Mouse (Mus musculus): ENCODE measurements around the gene Pttg1ip. TPM values are rescaled to one million over a fixed set of nuclear protein-coding genes. Genes with fewer than 3 reads are reported as not detected.

Pttg1ip gene
- polyA plus RNA-seq, 1 experiment: 96.1 TPM

DNA sequence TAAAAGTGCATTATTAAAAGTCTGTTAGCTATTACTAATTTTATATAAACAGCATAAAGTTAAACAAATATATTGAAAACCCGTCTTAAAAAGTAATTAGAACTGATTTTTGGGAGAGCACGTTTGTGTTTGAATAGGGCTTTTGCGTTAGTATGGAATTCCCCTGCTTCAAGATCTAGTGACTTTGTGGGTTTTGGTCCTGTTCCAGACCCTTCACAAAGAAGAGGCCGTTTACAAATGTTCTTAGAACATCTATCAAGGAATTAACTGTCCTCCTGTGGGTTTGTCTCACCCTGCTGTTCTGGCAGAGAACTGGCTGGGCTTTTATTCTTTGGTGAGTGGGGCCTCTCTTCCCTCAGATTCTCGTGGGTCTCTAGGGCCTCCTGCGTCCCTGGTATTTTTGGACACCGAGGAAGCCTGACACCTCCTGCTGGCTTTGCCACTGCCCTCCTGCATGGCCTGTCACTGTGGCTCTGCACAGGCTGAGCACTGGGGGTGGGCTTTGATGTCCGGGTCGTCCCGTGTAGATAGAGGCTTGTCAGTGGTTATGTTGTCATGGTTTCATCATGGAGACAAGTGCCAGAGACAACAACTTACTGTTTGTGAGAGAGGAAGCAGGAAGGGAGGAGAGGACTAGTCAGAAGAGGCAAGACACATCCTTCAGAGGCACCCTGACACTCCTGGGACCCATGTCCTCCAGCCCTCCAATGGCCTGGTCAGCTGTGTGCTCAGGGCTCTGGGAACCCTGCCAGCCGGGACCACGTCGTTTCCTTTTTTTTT, 53.1 kb downstream of the Pttg1ip start:
- Histone ChIP-seq H3ac (ENCODE audit: control insufficient read depth, insufficient read length, low read depth) (no peak overlapping the region), H3K27me3 (ENCODE audit: control insufficient read depth, insufficient read depth, insufficient read length) (no peaks in the 10 kb centered on the region), H3K4me3 (ENCODE audit: insufficient read depth, poor library complexity, severe bottlenecking) (no peak overlapping the region), H3K79me2 (ENCODE audit: control insufficient read depth, insufficient read depth) (peaks cover 76% of the 10 kb centered on the region), H3K79me3 (ENCODE audit: low read depth) (peaks cover 30% of the 10 kb centered on the region), H3K36me3 (ENCODE audit: control insufficient read depth, insufficient read depth) (peaks cover 83% of the 10 kb centered on the region)
- TF ChIP-seq MAX (IDR thresholded peaks at IDR 0.05) (no peak), USF1 (IDR thresholded peaks at IDR 0.05; ENCODE audit: low read depth) (no peak), MYOD1 (IDR thresholded peaks at IDR 0.05; ENCODE audit: control insufficient read depth, insufficient read length, low read depth) (no peak), MYOG (IDR thresholded peaks at IDR 0.05; ENCODE audit: control insufficient read depth, extremely low read depth, insufficient read length) (no peak), FOSL1 (IDR thresholded peaks at IDR 0.05; ENCODE audit: insufficient read depth, low read length, poor library complexity, severe bottlenecking) (no peak), CTCF (IDR thresholded peaks at IDR 0.05; ENCODE audit: control insufficient read depth, insufficient read depth, insufficient read length) (no peak), CEBPB (IDR thresholded peaks at IDR 0.05; ENCODE audit: low read depth) (no peak)

DNA sequence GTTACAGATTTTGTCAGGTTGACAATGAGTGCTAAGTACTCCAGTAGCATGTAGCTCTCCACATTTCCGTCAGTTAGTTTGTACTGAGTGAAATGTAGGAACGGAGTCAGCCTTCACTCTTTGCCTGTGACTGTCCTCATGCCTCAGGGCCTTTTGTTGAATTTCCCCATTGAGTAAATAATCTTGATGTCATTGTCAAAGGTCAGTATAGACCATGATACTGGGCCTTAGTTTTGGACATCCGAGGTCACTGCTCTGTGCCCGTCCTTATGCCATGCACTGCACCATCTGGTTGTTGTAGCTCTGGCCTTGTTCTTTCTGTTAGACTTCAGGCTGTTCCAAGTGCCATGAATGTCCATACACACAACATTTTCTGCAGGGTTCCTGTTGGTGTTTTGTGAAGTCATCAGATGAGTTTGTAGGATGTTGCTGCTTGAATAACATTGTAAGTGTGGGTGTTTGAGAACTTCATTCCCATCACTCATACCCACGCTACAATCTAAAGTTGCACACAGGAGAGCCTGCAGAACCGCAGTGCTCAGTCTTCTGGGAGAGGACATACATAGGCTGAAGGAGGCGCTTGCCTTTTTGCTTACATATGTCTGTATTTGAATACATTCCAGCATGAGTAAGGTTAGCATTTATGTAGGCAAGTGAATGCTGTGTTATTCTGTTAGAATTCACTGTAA, 54.9 kb downstream of the Pttg1ip start:
- H3K79me2 ChIP-seq (ENCODE audit: control insufficient read depth, insufficient read depth): peaks cover 71% of the 10 kb centered on the region
- H3K79me3 ChIP-seq (ENCODE audit: low read depth): peaks cover 28% of the 10 kb centered on the region
- H3K36me3 ChIP-seq (ENCODE audit: control insufficient read depth, insufficient read depth): peaks cover 87% of the 10 kb centered on the region
- TF ChIP-seq FOSL1 (IDR thresholded peaks at IDR 0.05; ENCODE audit: insufficient read depth, low read length, poor library complexity, severe bottlenecking) (no peak), MAX (IDR thresholded peaks at IDR 0.05) (no peak), CTCF (IDR thresholded peaks at IDR 0.05; ENCODE audit: control insufficient read depth, insufficient read depth, insufficient read length) (no peak)
- H3K4me3 ChIP-seq (ENCODE audit: insufficient read depth, poor library complexity, severe bottlenecking): no peak overlapping the region
- no peak overlapping the region for H3ac ChIP-seq (ENCODE audit: control insufficient read depth, insufficient read length, low read depth)
- no peaks in the 10 kb centered on the region for H3K27me3 ChIP-seq (ENCODE audit: control insufficient read depth, insufficient read depth, insufficient read length)

DNA sequence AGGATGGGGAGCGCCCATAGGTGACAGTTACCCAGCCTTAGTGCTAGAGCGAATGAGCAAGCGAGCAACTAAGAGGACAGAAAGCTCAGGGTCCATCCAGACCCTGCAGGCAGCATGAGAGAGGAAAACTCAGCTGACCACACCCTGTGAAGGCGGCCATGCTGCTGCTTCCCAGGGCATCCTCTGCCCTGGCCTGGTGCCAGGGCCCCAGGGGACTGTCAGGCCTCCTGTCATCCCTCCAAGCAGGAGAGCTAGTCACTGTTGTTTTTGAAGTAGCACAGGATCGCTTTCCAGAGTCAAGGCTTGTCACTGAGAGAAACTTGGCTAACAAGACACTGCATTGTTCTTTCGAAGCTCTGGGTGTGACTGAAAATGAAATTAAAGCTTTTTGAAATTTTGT, 57.4 kb downstream of the Pttg1ip start:
- H3K4me3 ChIP-seq (ENCODE audit: insufficient read depth, poor library complexity, severe bottlenecking): no peak overlapping the region
- peak overlapping the region; percentile 24 for H3ac ChIP-seq (ENCODE audit: control insufficient read depth, insufficient read length, low read depth)
- peaks cover 93% of the 10 kb centered on the region for H3K36me3 ChIP-seq (ENCODE audit: control insufficient read depth, insufficient read depth)
- peaks cover 61% of the 10 kb centered on the region for H3K79me2 ChIP-seq (ENCODE audit: control insufficient read depth, insufficient read depth)
- TF ChIP-seq MYOG (IDR thresholded peaks at IDR 0.05; ENCODE audit: control insufficient read depth, extremely low read depth, insufficient read length): no peak
- TF ChIP-seq MYOD1 (IDR thresholded peaks at IDR 0.05; ENCODE audit: control insufficient read depth, insufficient read length, low read depth): no peak
- no peak for TF ChIP-seq USF1 (IDR thresholded peaks at IDR 0.05; ENCODE audit: low read depth)
- no peak for TF ChIP-seq CEBPB (IDR thresholded peaks at IDR 0.05; ENCODE audit: low read depth)
- TF ChIP-seq FOSL1 (IDR thresholded peaks at IDR 0.05; ENCODE audit: insufficient read depth, low read length, poor library complexity, severe bottlenecking): no peak
- TF ChIP-seq MAX (IDR thresholded peaks at IDR 0.05): no peak
- H3K79me3 ChIP-seq (ENCODE audit: low read depth): peaks cover 26% of the 10 kb centered on the region
- no peaks in the 10 kb centered on the region for H3K27me3 ChIP-seq (ENCODE audit: control insufficient read depth, insufficient read depth, insufficient read length)

DNA sequence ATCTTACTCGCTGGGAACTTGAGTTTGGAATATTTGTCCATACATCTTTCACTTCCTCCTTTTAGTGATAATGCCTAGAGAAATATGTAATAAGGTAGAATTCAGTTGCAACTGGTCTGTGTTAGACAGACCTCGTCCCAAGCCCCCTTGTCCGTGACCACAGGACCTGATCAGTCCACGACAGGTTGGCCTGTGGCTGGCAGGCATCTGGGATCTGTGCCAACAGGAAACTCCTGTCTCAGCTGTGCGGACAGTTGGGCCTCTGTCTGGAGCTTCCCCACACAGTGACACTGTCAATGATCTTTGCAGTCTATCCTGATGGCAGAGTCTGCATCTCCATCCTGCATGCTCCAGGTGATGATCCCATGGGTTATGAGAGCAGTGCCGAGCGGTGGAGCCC, 61.6 kb downstream of the Pttg1ip start:
- peaks cover 78% of the 10 kb centered on the region for H3K36me3 ChIP-seq (ENCODE audit: control insufficient read depth, insufficient read depth)

DNA sequence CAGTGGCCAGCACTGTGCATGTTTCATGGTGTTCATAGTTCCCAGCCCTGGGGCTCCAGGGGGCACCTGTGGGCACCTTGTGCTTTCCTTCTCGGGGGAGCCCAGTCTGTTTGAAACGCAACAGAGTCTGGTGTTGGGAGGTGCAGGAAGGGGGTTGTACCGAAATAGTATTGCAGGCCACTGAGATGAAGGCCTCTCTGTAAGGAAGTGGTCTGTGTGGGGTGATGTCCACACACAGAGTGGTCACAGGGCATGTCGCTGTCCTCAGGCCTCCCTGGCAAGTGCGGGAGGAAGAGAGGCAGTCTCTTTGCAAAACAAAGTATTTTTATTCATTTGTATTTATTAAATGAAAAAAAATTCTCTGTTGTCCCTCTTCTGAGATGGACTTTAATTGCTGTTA, 64.1 kb downstream of the Pttg1ip start:
- Histone ChIP-seq H3K27me3 (ENCODE audit: control insufficient read depth, insufficient read depth, insufficient read length) (no peaks in the 10 kb centered on the region), H3K79me3 (ENCODE audit: low read depth) (no peaks in the 10 kb centered on the region), H3K4me3 (ENCODE audit: insufficient read depth, poor library complexity, severe bottlenecking) (no peak overlapping the region), H3K36me3 (ENCODE audit: control insufficient read depth, insufficient read depth) (peaks cover 56% of the 10 kb centered on the region), H3ac (ENCODE audit: control insufficient read depth, insufficient read length, low read depth) (no peak overlapping the region), H3K79me2 (ENCODE audit: control insufficient read depth, insufficient read depth) (peaks cover 3% of the 10 kb centered on the region)
- no peak for TF ChIP-seq FOSL1 (IDR thresholded peaks at IDR 0.05; ENCODE audit: insufficient read depth, low read length, poor library complexity, severe bottlenecking)
- TF ChIP-seq CEBPB (IDR thresholded peaks at IDR 0.05; ENCODE audit: low read depth): no peak
- TF ChIP-seq MYOG (IDR thresholded peaks at IDR 0.05; ENCODE audit: control insufficient read depth, extremely low read depth, insufficient read length): no peak
- TF ChIP-seq USF1 (IDR thresholded peaks at IDR 0.05; ENCODE audit: low read depth): no peak
- no peak for TF ChIP-seq CTCF (IDR thresholded peaks at IDR 0.05; ENCODE audit: control insufficient read depth, insufficient read depth, insufficient read length)
- TF ChIP-seq MAX (IDR thresholded peaks at IDR 0.05): no peak
- no peak for TF ChIP-seq MYOD1 (IDR thresholded peaks at IDR 0.05; ENCODE audit: control insufficient read depth, insufficient read length, low read depth)

More for the DNA sequence above, 61.6 kb downstream of the Pttg1ip start:
- TF ChIP-seq CTCF (IDR thresholded peaks at IDR 0.05; ENCODE audit: control insufficient read depth, insufficient read depth, insufficient read length) (no peak), USF1 (IDR thresholded peaks at IDR 0.05; ENCODE audit: low read depth) (no peak), CEBPB (IDR thresholded peaks at IDR 0.05; ENCODE audit: low read depth) (no peak), MYOD1 (IDR thresholded peaks at IDR 0.05; ENCODE audit: control insufficient read depth, insufficient read length, low read depth) (no peak), MYOG (IDR thresholded peaks at IDR 0.05; ENCODE audit: control insufficient read depth, extremely low read depth, insufficient read length) (no peak), FOSL1 (IDR thresholded peaks at IDR 0.05; ENCODE audit: insufficient read depth, low read length, poor library complexity, severe bottlenecking) (no peak), MAX (IDR thresholded peaks at IDR 0.05) (no peak)
- Histone ChIP-seq H3K4me3 (ENCODE audit: insufficient read depth, poor library complexity, severe bottlenecking) (no peak overlapping the region), H3K27me3 (ENCODE audit: control insufficient read depth, insufficient read depth, insufficient read length) (no peaks in the 10 kb centered on the region), H3ac (ENCODE audit: control insufficient read depth, insufficient read length, low read depth) (no peak overlapping the region), H3K79me3 (ENCODE audit: low read depth) (peaks cover 16% of the 10 kb centered on the region), H3K79me2 (ENCODE audit: control insufficient read depth, insufficient read depth) (peaks cover 28% of the 10 kb centered on the region)
